Mouse (Mus musculus) fat pad, adult 2 months (tissue): ENCODE data around the gene Stpg4.

Experiments
- DNase-seq: peaks from one replicate; pipeline ENCODE4 v3.0.0-alpha.2; 2011; ENCODE audit warnings: low read depth, low spot score; ENCODE audit errors: extremely low read depth

The Stpg4 gene

GRCm38 (mm10) chr17:87447612-87448200 lies 20.2 kb upstream of the Stpg4 start:
- no peak for DNase-seq

- DNase-seq, result peak; percentile 69
Observed at GRCm38 (mm10) chr17:87446767-87447611, 19.4 kb upstream of the Stpg4 start, which contains the start of gene Calm2. TSS of gene Calm2 (minus strand) at chr17:87446935.

DNA sequence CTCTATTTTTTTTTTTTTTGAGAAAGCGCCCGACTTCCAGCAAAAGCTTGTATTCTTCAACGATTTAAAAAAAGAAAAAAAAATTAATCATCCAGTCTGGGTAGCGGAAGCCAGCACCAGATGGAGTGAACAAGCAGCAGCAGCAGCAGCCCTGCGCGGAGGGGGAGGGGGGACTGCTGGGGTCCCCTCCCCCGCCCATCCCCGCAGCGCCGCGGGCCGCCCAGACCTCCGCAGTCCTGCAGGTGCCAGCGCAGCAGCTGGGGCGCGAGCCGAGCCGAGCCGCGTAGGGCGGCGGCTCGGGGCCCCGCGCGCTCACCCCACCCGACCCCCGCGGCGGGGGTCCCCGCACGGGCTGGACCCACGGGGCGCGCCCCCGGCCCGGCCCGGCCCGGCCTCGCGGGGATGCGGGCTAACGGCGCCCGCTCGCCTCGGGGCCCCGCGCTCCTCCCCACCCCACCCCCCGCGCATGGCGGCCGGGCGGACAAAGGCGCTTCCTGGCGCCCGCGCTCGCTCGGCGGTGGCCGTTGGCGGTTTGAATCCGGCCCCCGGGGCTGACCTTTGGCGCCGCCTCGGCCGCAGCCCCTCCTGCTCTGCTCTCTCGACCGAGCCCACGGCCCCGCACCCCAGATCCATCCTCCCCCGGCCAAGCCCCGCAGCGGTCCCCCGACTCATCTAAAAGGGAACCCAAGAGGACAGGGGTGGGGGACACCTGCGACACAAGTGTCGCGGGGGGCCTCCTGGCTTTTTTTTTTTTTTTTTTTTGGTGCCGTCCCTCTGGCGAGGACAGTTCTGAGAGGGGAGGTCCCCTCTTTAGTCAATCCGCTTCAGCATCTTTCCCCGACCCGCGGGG lies 18.6 kb upstream of the Stpg4 start:
- DNase-seq, result no peak

- no peak for DNase-seq
Observed at GRCm38 (mm10) chr17:87445337-87445916, 17.9 kb upstream of the Stpg4 start.

- no peak for DNase-seq
Observed at GRCm38 (mm10) chr17:87444763-87445162, 17.2 kb upstream of the Stpg4 start.

DNA sequence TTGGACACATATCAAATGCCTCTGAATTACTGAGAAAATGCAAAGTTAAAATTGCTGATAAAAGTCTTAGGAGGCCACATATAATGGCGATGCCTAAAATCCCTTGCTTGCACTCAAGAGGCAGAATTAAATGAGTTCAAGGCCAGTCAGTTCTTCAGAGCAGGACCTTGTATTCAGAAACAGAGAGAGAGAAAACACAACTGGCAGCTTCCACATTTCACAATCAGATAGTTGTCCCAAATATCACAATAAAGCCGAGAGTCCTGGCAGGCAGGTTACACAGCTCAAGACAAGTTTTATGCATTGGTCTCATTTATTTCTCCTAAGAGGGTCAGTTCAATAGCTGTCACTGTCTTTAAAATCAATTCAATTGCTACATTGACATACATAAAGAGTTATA lies 14.0 kb upstream of the Stpg4 start:
- DNase-seq, result no peak

GRCm38 (mm10) chr17:87439441-87439840 lies 11.9 kb upstream of the Stpg4 start:
- no peak for DNase-seq

- DNase-seq, result no peak
Observed at GRCm38 (mm10) chr17:87433929-87434328, 6.4 kb upstream of the Stpg4 start.

DNA sequence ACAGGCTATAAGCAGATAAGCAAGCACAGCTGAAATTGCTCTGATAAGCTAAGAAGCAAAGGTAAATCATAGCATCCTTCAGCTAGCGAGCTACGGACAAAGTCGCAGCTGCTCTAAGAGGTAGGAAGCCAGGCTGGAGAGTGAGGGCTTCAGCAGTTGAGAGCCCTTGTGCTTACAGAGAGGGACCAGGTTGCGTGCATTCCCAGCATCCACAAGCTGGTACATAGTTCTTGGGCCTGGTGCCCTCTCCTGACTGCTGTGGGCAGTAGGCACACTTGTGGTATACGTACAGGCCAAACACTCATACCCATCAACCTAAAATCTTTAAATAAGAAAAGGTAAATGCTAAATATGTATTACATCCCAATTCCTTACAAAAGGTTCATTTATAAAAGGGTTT lies 5.2 kb upstream of the Stpg4 start:
- DNase-seq, result no peak

- DNase-seq, result no peak
Observed at GRCm38 (mm10) chr17:87432314-87432713, 4.8 kb upstream of the Stpg4 start.

GRCm38 (mm10) chr17:87429431-87429830 lies 1.9 kb upstream of the Stpg4 start:
- DNase-seq, result no peak

DNA sequence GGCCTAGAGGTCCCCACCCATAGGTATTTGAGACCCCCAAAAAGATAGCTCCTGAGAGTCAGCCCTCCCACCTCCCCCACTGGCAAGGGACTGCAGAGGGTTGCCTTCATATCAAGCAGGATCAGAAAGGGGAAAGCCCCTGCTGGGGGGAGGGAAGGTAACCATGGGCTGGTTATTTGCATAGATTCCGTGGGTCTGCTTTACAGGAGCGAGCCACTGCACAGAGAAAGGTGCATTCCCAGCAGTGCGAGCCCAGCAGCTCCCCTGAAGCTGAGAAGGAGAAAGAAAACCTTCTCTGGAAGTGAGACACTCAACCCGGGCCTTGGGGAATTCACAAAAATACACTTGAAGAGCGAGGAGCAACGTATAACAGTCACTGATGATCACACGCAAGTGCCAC lies 9.5 kb downstream of the Stpg4 start:
- DNase-seq, result no peak

DNA sequence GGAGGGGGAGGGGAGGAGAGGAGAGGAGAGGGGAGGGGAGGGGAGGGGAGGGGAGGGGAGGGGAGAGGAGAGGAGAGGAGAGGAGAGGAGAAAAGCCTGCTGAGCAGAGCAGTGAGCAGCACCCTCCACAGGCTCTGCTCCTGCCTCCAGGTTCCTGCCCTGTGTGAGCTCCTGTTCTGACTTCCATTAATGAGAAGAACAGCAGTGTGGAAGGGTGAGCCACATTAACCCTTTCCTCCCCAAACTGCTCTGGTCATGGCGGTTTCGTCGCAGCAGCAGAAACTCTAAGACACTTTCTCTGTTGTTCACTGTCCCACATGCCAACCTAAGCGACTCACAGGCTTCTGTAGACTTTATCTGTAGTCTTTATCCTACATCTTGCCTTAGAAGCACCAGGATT lies 20.9 kb downstream of the Stpg4 start:
- no peak for DNase-seq

- DNase-seq, result no peak
Observed at GRCm38 (mm10) chr17:87405576-87405975, 22.0 kb downstream of the Stpg4 start.

DNA sequence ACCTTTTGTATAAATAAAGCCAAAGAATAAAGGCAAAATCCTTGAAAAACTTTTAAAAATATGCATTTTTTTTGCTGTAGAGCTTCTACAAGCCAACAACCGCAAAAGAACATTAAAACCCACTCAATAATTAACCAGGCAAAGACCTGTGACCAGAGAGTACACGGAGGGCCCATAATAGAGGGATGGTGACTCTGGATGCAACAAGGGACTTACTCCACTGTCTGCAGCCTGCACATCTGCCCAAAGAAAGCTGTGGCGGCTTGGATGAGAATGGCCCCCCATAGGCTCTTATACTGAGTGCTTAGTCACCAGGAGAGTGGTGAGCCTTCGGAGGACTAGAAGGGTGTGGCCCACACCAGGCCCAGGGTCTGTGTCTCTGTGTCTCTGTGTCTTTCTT lies 24.1 kb downstream of the Stpg4 start:
- no peak for DNase-seq

DNA sequence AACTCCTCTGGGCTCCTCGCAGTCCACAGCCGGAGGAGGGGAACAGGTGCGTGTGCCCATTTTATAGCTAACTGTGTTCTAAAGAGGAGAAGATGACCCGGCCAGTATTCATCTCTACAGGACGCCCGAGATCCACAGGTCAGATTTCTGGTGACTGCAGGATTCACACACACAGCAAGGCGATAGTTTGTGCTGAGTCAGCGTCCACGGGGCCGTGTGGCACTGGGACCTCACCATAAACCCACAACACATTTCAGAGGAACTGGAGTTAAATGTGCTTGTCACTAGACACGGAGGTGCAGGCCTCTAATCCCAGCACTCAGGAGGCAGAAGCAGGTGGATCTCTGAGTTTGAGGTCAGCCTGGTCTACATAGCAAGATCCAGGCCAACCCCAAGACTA lies 25.1 kb downstream of the Stpg4 start:
- DNase-seq, result no peak

DNA sequence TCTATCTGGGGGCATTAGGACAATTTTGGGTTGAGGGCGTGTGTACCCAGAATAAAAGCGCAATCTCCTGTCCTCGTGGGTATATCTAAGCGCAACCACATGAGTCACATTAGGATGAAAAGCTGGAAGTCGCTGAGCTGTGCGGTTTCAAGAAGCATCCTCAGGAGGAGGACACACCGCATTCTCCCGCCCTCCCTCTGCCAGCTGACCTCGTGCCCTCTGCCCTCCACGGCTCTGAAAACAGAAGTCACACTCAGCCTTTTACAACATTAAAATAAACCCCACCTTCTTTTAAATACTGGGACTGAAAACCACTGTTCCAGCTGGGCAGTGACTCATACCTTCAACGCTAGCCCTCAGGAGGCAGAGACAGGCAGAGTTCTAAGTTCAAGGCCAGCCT lies 30.5 kb downstream of the Stpg4 start:
- DNase-seq, result no peak

DNA sequence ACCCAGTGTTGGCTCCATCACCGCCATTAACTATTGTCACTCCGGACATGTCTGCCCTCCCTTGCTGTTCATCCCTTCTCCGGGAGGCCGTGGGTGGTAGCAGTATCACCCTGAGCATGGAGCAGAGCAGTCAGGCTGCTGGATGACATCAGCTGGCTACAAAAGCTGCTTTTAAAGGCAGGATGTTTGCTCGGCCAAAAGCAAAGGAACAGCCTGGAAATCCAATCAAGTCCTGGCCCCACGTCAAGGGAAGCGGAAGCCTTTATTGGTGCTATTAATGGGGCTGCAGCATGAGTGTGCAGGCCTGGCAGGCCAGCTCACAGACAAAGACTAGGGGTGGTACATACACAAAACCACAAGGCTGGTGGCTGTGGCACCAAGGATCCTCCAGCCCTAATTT lies 36.3 kb downstream of the Stpg4 start:
- DNase-seq, result no peak

DNA sequence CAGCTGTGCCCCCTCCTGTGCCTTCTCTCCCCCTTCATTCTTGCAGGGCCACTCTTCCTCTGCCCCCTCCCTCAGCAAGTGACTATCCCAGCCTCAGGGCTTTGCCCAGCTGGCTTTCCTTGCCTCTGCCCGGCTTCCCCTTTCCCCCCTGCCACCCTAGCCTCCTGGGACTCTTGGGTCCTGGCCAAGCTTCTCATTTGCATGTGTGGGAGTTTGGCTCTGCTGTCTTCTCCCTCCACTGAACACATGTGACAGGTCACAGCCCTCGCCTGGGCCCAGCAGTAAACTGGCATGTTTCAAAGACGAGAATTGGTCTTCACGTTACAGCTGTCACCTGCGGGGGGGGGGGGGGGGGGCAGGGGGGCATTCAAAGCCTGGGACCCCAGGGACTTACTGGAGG lies 40.5 kb downstream of the Stpg4 start:
- DNase-seq, result no peak

GRCm38 (mm10) chr17:87385835-87386234 lies 41.7 kb downstream of the Stpg4 start:
- DNase-seq, result no peak

DNA sequence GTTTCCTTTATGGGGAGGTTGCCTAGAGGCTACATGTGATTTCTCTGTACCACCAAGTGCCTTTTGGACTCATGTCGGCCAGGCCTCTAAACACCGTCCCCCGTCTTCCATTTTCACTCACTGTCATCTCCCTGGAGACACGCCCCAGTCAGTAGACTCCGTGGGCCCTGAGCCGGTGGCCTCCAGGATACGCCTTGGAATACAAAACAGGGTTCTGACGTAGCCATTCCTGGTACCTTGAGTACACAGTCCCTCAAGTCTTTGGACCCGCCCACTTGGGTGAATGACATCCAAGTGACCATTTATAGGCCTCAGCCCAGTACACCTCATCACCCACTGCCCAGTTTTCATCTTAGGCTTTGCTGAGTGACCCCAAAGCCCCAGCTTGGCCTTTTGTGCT lies 46.9 kb downstream of the Stpg4 start:
- no peak for DNase-seq
